8 mouse cellular contexts compared by ENCODE assay signal in genomic region chr3:58576137-58577066, GRCm38 (mm10). TPM values are rescaled to one million over a fixed set of nuclear protein-coding genes. Genes with fewer than 3 reads are reported as not detected.
DNase-seq lines count a peak whose midpoint lies in the region; ATAC-seq and TF ChIP-seq lines count a peak whose summit lies in the region.

Selenot (plus strand) TSS chr3:58576636.

- no peak for TF ChIP-seq CTCF in E14TG2a.4 (conservative IDR thresholded peaks at IDR 0.05; ENCODE audit: low read length)
- 0 out of 2 replicates have a peak, but pooled peaks have one; percentile 10 for TF ChIP-seq CTCF in liver, postnatal 0 days (IDR thresholded peaks at IDR 0.05; ENCODE audit: low read depth)

- peak within 1 kb of the TSS; percentile 99 for H3K9ac ChIP-seq in forebrain, embryonic 13.5 days
- H3K9ac ChIP-seq in liver, postnatal 0 days (replicated peaks), result peak within 1 kb of the TSS; percentile 100
- H3K9ac ChIP-seq in neural tube, embryonic 14.5 days (replicated peaks; ENCODE audit: low read depth, low read length), result peak within 1 kb of the TSS; percentile 99

- H3K27me3 ChIP-seq in E14TG2a.4 (ENCODE audit: insufficient read depth, low read length), result no peaks in the 10 kb centered on the region
- no peaks in the 10 kb centered on the region for H3K27me3 ChIP-seq in forebrain, embryonic 13.5 days
- no peaks in the 10 kb centered on the region for H3K27me3 ChIP-seq in liver, postnatal 0 days (ENCODE audit: insufficient read depth, low read length)
- H3K27me3 ChIP-seq in neural tube, embryonic 14.5 days (ENCODE audit: control insufficient read depth, insufficient read depth, low read length), result no peaks in the 10 kb centered on the region

- H3K4me1 ChIP-seq in E14TG2a.4 (replicated peaks; ENCODE audit: low read depth, low read length), result peaks cover 43% of the 10 kb centered on the region
- peaks cover 13% of the 10 kb centered on the region for H3K4me1 ChIP-seq in forebrain, embryonic 13.5 days
- H3K4me1 ChIP-seq in liver, postnatal 0 days (ENCODE audit: insufficient read depth), result peaks cover 10% of the 10 kb centered on the region
- peaks cover 12% of the 10 kb centered on the region; the same call in 1 of the 2 replicates for H3K4me1 ChIP-seq in neural tube, embryonic 14.5 days (ENCODE audit: control insufficient read depth, insufficient read depth, low read length)

- peak within 1 kb of the TSS; percentile 100 for H3K27ac ChIP-seq in forebrain, embryonic 13.5 days
- H3K27ac ChIP-seq in liver, postnatal 0 days (ENCODE audit: low read depth), result peak within 1 kb of the TSS; percentile 100
- H3K27ac ChIP-seq in neural tube, embryonic 14.5 days (ENCODE audit: low read depth, low read length), result peak within 1 kb of the TSS; percentile 98

- ATAC-seq in forebrain, embryonic 13.5 days, result peak; percentile 95
- peak; percentile 90 for ATAC-seq in liver, postnatal 0 days
- peak; percentile 94 for ATAC-seq in neural tube, embryonic 14.5 days (ENCODE audit: low read depth)

- H3K9me3 ChIP-seq in E14TG2a.4 (ENCODE audit: low read length), result peaks cover 10% of the 10 kb centered on the region
- H3K9me3 ChIP-seq in forebrain, embryonic 13.5 days (replicated peaks), result no peaks in the 10 kb centered on the region
- no peaks in the 10 kb centered on the region for H3K9me3 ChIP-seq in liver, postnatal 0 days (ENCODE audit: low read length)
- H3K9me3 ChIP-seq in neural tube, embryonic 14.5 days (ENCODE audit: control insufficient read depth, low read length), result no peaks in the 10 kb centered on the region

- H3K4me2 ChIP-seq in forebrain, embryonic 13.5 days, result peak within 1 kb of the TSS; percentile 62
- peak within 1 kb of the TSS; percentile 67 for H3K4me2 ChIP-seq in liver, postnatal 0 days (ENCODE audit: low read depth, low read length)
- H3K4me2 ChIP-seq in neural tube, embryonic 14.5 days (ENCODE audit: low read depth, low read length), result peak within 1 kb of the TSS; percentile 55

- peak; percentile 94 for DNase-seq in c-Kit-positive CD71-positive TER-119-positive erythroid progenitor cells, embryonic 14.5 days (ENCODE audit: low spot score)
- DNase-seq in heart, postnatal 10 days, result peak; percentile 98
- DNase-seq in large intestine, adult 2 months (ENCODE audit: low read depth, low spot score), result peak; percentile 82
- DNase-seq in liver, postnatal 0 days, result peak; percentile 97
- DNase-seq in testis, postnatal 10 days (ENCODE audit: low spot score), result peak; percentile 98

- H3K4me3 ChIP-seq in E14TG2a.4 (replicated peaks; ENCODE audit: low read length), result peak within 1 kb of the TSS; percentile 89
- H3K4me3 ChIP-seq in forebrain, embryonic 13.5 days, result peak within 1 kb of the TSS; percentile 86
- H3K4me3 ChIP-seq in liver, postnatal 0 days (ENCODE audit: low read depth, low read length), result peak within 1 kb of the TSS; percentile 97
- H3K4me3 ChIP-seq in neural tube, embryonic 14.5 days (ENCODE audit: low read depth, low read length), result peak within 1 kb of the TSS; percentile 91

- intact Hi-C loops in heart, postnatal 10 days (cut with DNase I), result loop anchor here (2.0 to 5.0 kb wide), 3 partner anchors 50 to 158 kb away; partner anchors contain the start of gene Siah2

- TF ChIP-seq EP300 in liver, postnatal 0 days (IDR thresholded peaks at IDR 0.05; ENCODE audit: low read depth), result no peak

- peaks cover 21% of the 10 kb centered on the region for H3K36me3 ChIP-seq in E14TG2a.4 (ENCODE audit: insufficient read depth, low read length)
- H3K36me3 ChIP-seq in forebrain, embryonic 13.5 days (ENCODE audit: poor library complexity, severe bottlenecking), result peaks cover 5% of the 10 kb centered on the region; the same call in 1 of the 2 replicates
- H3K36me3 ChIP-seq in liver, postnatal 0 days (replicated peaks; ENCODE audit: insufficient read depth, low read length), result peaks cover 7% of the 10 kb centered on the region
- H3K36me3 ChIP-seq in neural tube, embryonic 14.5 days (ENCODE audit: control insufficient read depth, insufficient read depth, low read length), result 0 out of 2 replicates have a peak, but pooled peaks cover 3% of the 10 kb centered on the region

- 1% methylated on average over 49 of the region's 59 CpGs for WGBS in forebrain, embryonic 13.5 days
- WGBS in large intestine, adult 2 months, result 2% methylated on average over 59 of the region's 59 CpGs
- 2% methylated on average over 50 of the region's 59 CpGs for WGBS in liver, postnatal 0 days (ENCODE audit: insufficient replicate concordance)
- 1% methylated on average over 57 of the region's 59 CpGs for WGBS in neural tube, embryonic 14.5 days

RNA-seq across cellular contexts. Expression of gene Selenot, which starts in this region (rescaled TPM):
- polyA plus RNA-seq in forebrain, embryonic 13.5 days (2015; fragmentation: Nextera tagmentation; extraction: Ambion mirVana), result 21.8 and 22.2 TPM in 2 replicates
- 100 to 1,000 TPM; 117 to 118 TPM for total RNA-seq in heart, postnatal 10 days (2021)
- 49.8 and 55.4 TPM in 2 replicates for polyA plus RNA-seq in large intestine, adult 2 months (2012; rRNA removed)
- 13.5 TPM in 2 replicates for polyA plus RNA-seq in liver, postnatal 0 days (2015; fragmentation: Nextera tagmentation; extraction: Ambion mirVana)
- 36.7 and 41.4 TPM in 2 replicates for polyA plus RNA-seq in neural tube, embryonic 14.5 days (2014; fragmentation: Nextera tagmentation; extraction: Ambion mirVana)

Comparison
In these comparisons a context has a peak if more than half of its experiments do, and no peak if none do; other contexts are left out.
1. Peak in every context shown above with its lines: DNase-seq, ATAC-seq, H3K4me3 ChIP-seq and H3K27ac ChIP-seq.